Mouse (Mus musculus) ES-Bruce4 (cell line): ENCODE results near the gene Ankmy1.

Experiments used
- CTCF ChIP-seq: IDR thresholded peaks from one replicate; pipeline ENCODE4 v1.8.1; 2011; ENCODE audit warnings: low read depth, low read length
- EP300 ChIP-seq: IDR thresholded peaks from 2 replicates; pipeline ENCODE4 v1.6.1; 2011; ENCODE audit warnings: low read depth, low read length; ENCODE audit not compliant: insufficient read depth
- POLR2A ChIP-seq: IDR thresholded peaks from one replicate; pipeline ENCODE4 v1.8.1; 2011; ENCODE audit warnings: low read length; ENCODE audit not compliant: insufficient read depth

GRCm38 (mm10) chr1:92833987-92834706 lies 68.6 kb downstream of the Ankmy1 start:
- TF ChIP-seq POLR2A = no peak
- peak; percentile 76 for TF ChIP-seq CTCF
- TF ChIP-seq EP300 = no peak
